Mouse (Mus musculus) ES-E14 (cell line): ENCODE measurements around the gene Cactin.

Experiments used
- HCFC1 ChIP-seq: IDR thresholded peaks from 2 replicates; pipeline ENCODE4 v1.6.1; 2012; ENCODE audit warnings: low read length, inconsistent platforms, borderline replicate concordance; ENCODE audit not compliant: insufficient read depth
- ZC3H11A ChIP-seq: IDR thresholded peaks from 2 replicates; pipeline ENCODE4 v1.6.1; 2012; ENCODE audit warnings: low read depth, mild to moderate bottlenecking, inconsistent platforms, low read length, borderline replicate concordance
- ZNF384 ChIP-seq: IDR thresholded peaks from 2 replicates; pipeline ENCODE4 v1.6.1; 2012; ENCODE audit warnings: low read depth, low read length, inconsistent platforms

DNA sequence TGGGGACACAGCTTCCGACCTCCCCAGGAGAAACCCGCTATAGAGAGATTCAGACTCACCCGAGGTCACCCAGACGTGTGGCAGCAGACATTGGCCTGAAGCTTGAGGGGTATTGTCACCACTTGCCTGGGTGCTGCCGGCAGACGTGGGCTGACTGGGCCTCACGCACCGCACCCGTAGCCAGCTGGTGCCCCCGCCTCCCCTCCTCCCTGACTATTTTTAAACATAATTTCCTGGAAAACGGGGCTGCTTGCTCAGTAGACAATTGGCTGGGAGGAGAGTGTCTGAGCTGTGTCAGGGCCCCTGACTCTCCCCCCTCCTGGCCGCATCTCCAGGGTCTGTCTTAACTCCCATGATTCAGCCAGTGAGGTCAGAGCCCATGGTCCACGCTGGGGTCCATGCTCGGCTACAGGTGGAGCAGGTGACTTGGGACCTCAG is 18.1 kb upstream of the Cactin start:
- no peak for TF ChIP-seq HCFC1
- TF ChIP-seq ZC3H11A: no peak
- no peak for TF ChIP-seq ZNF384
